Mouse (Mus musculus): ENCODE results near the gene Cacna2d1. TPM values are rescaled to one million over a fixed set of nuclear protein-coding genes. Genes with fewer than 3 reads are reported as not detected.

The Cacna2d1 gene
- polyA plus RNA-seq, 1 experiment from 2014 or later, result 6.0 TPM

DNA sequence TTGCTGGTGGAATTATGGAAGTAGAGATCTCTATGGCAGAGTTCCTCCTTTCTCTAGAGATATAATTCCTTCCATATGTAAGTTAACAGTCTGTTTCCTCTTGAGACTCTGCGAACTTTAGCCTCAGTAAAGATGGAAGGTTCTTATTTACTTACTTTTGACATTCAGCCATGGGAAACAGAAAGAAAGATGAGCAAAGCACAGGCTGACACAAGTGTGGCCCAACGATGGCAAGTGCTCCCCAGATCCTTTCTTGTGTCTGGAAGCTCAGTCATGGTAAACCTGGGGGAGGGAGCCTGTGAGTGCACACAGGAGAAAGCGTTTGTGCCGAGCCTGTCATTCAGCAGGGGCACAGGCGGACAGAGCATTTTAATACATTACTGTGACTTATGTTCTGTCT, 48.9 kb downstream of the Cacna2d1 start:
- ATAC-seq (no peak), DNase-seq (ENCODE audit: low read depth, low spot score) (no peak)

DNA sequence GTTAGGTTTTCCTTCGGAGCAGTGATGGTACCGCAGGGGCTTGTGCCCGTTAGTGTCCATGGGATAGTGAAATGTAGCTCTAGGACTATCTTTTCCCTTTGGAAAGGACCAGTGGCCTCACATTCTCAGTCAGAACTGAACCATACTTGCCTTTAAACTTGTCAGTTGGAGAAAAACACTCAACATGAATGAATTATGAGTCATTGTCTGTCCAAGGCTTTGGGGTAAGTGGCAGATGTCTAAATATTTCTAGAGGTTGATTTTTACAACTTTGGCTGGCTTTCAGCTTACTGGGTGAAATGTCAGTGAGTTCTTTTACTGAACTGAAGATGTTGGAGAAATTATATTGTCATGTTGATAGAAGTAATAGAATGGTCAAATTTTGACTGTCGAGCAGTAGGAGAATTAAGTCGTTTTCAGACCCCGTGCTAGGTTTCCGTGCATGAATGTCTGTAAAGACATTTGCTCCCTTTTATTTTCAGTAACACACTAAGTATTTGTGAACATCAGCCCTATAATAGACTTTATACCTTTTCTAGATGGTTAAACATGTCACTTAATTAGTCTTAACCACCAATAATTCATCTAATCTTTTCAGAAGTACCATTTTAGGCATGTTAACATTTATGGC, 50.9 kb downstream of the Cacna2d1 start:
- DNase-seq (ENCODE audit: low read depth, low spot score), result no peak
- no peak for ATAC-seq
- in situ Hi-C loops (cut with MboI; ENCODE audit: low pct_unique_long_range_greater_than_20kb), result no loop called here
- no peak for TF ChIP-seq CTCF (IDR thresholded peaks at IDR 0.05)
- POLR2A ChIA-PET, result no interaction called here
- CTCF ChIA-PET, result interaction anchor here (1.3 kb wide), 1 partner anchor 13 kb away, joined by 3 read pairs; no protein-coding TSS in a partner anchor
- no peaks in the 10 kb centered on the region for H3K27me3 ChIP-seq

More for the DNA sequence above, 48.9 kb downstream of the Cacna2d1 start:
- no peak for TF ChIP-seq CTCF (IDR thresholded peaks at IDR 0.05)
- CTCF ChIA-PET, result no interaction called here
- in situ Hi-C loops (cut with MboI; ENCODE audit: low pct_unique_long_range_greater_than_20kb), result no loop called here
- POLR2A ChIA-PET, result no interaction called here
- H3K27me3 ChIP-seq, result no peaks in the 10 kb centered on the region

- ChIA-PET POLR2A (no interaction called here), CTCF (interaction anchor here (1.3 kb wide), 1 partner anchor 14 kb away, joined by 3 read pairs; no protein-coding TSS in a partner anchor)
- no peaks in the 10 kb centered on the region for H3K27me3 ChIP-seq
- in situ Hi-C loops (cut with MboI; ENCODE audit: low pct_unique_long_range_greater_than_20kb), result no loop called here
- TF ChIP-seq CTCF (IDR thresholded peaks at IDR 0.05), result no peak
- ATAC-seq (no peak), DNase-seq (ENCODE audit: low read depth, low spot score) (no peak)
Observed at GRCm38 (mm10) chr5:15985901-15986300, 51.4 kb downstream of the Cacna2d1 start.

DNA sequence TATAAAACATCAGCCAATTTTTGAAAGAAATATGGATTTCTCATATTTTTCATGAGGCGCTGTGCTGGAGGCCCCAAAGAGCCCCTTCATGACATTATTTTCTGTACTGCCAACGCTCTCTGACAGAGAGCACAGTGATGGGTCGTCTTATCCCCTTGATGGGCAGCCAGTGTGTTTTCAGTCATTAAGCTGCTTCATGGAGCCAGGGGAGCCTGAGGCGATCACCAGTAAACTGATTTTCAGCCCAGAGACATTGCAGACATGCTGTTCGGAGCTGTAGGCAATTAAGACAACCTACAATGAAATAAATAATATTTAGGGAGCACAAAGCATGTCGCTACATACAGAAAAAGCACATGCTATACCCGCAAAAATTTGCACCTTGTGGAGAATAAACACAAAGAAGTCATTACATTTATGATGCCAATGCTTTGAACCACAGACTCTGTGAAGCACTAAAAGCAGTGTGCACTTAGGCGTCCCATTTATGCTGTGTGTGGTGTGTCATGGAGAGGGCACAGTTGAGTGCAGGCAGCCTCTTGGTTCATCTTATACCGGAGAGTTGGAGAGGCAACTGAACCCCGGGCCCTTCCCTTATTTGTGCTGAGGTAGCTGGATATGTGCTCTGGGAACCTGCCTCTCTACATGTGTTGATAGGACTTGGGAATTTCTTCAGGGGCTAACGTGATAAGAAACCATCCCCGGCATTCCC, 57.1 kb downstream of the Cacna2d1 start:
- POLR2A ChIA-PET, result no interaction called here
- ATAC-seq, result no peak
- no peak for TF ChIP-seq CTCF (IDR thresholded peaks at IDR 0.05)
- in situ Hi-C loops (cut with MboI; ENCODE audit: low pct_unique_long_range_greater_than_20kb), result no loop called here
- CTCF ChIA-PET, result no interaction called here
- no peak for DNase-seq (ENCODE audit: low read depth, low spot score)
- H3K27me3 ChIP-seq, result peaks cover 9% of the 10 kb centered on the region

DNA sequence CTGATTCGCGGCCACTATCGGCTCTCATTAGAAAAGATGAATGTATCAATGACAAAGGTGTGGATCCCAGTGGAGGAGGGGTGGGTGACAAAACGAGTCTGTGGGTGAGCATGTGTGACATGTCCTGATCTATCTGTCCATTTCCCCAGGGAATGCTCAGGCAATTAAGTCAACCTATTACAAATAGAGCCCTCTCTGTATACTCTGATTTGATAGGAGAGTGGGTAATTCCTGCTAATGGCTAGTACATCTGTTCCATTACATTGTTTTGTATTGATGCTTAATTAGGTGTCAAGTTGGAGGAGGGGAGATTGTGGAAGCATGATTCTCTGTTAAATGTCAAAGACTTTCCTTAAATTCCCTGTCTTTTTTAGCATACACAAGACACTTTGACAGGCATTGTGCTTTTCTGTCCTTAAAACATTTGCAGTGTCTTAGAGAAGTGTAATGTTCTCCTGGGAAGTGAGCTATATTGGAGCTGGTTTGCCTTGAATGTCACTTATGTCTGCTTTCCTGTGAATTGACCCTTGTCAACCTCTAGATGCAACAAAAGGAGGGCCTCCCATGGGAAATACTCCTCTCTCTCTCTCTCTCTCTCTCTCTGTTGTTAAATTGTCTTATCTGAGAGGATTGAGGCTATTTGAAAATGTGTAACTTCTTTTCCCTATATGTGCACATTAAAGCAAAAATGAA, 58.9 kb downstream of the Cacna2d1 start:
- POLR2A ChIA-PET, result no interaction called here
- ATAC-seq (no peak), DNase-seq (ENCODE audit: low read depth, low spot score) (no peak)
- TF ChIP-seq CTCF (IDR thresholded peaks at IDR 0.05), result no peak
- H3K27me3 ChIP-seq, result peaks cover 9% of the 10 kb centered on the region
- CTCF ChIA-PET, result no interaction called here
- in situ Hi-C loops (cut with MboI; ENCODE audit: low pct_unique_long_range_greater_than_20kb), result no loop called here

GRCm38 (mm10) chr5:15997190-15997589, 62.7 kb downstream of the Cacna2d1 start:
- no peak for DNase-seq (ENCODE audit: low read depth, low spot score)
- CTCF ChIA-PET, result no interaction called here
- ATAC-seq, result no peak
- in situ Hi-C loops (cut with MboI; ENCODE audit: low pct_unique_long_range_greater_than_20kb), result no loop called here
- no peak for TF ChIP-seq CTCF (IDR thresholded peaks at IDR 0.05)
- H3K27me3 ChIP-seq, result peaks cover 9% of the 10 kb centered on the region
- POLR2A ChIA-PET, result no interaction called here

- CTCF ChIA-PET, result no interaction called here
Observed at GRCm38 (mm10) chr5:15997769-15998168, 63.3 kb downstream of the Cacna2d1 start.

DNA sequence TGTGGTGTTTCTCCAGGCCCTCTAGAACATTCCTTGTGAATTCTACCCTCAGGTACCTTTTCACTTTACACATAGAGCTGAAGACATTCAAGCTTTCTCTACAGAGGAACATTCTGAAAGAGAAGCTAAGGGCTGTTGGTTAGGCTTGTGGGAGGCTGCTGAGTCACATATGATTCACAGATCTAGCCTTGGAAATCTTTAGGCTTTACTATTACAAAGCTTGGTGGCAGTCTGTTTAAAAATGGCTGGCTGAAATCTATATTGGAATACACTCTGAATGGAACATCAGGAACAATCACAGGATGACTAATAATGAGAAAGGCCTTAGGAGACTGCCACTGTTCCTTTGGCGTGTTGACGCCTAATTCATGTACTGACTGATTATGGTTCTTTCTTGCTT, 66.4 kb downstream of the Cacna2d1 start:
- CTCF ChIA-PET, result interaction anchor here (0.9 to 1.3 kb wide), 3 partner anchors 9 to 32 kb away, joined by 3 to 4 read pairs (median 3); no protein-coding TSS in a partner anchor
- no peak for TF ChIP-seq CTCF (IDR thresholded peaks at IDR 0.05)
- no peak for ATAC-seq
- in situ Hi-C loops (cut with MboI; ENCODE audit: low pct_unique_long_range_greater_than_20kb), result no loop called here
- no peak for DNase-seq (ENCODE audit: low read depth, low spot score)
- POLR2A ChIA-PET, result no interaction called here
- H3K27me3 ChIP-seq, result no peaks in the 10 kb centered on the region

More at GRCm38 (mm10) chr5:15997769-15998168, 63.3 kb downstream of the Cacna2d1 start:
- no peak for ATAC-seq
- in situ Hi-C loops (cut with MboI; ENCODE audit: low pct_unique_long_range_greater_than_20kb), result no loop called here
- POLR2A ChIA-PET, result no interaction called here
- no peak for TF ChIP-seq CTCF (IDR thresholded peaks at IDR 0.05)
- H3K27me3 ChIP-seq, result peaks cover 9% of the 10 kb centered on the region
- no peak for DNase-seq (ENCODE audit: low read depth, low spot score)

DNA sequence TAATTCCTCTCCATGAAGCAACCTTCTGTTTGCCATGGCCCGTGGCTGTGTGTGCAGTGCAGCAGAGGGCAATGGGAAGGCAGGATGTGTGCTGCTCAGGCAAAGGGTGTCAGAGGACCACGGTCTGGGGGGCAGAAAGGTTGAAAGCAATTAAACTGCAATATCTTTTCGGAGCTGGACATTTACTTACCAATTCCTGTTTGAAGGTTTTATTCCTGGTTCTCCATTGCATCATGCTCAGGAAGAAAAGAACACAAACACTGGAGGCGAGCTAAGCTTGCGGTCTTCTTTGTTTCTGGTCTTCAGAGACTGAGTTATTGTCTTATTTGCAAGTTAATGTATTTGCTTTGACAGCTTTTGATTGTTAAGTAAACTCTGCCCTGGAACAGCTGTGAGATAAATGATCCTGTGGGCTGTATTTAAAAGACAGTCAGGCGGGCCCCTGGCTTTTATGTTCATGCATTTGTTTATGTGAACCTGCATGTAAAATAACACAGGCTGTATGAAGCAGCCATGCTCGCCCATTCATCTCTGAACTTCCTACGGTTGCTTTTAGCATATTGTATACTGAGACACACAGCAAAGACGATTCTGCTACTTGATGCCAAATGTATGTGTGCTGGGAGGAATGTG, 68.1 kb downstream of the Cacna2d1 start:
- no peaks in the 10 kb centered on the region for H3K27me3 ChIP-seq
- CTCF ChIA-PET, result no interaction called here
- no peak for DNase-seq (ENCODE audit: low read depth, low spot score)
- no peak for TF ChIP-seq CTCF (IDR thresholded peaks at IDR 0.05)
- POLR2A ChIA-PET, result no interaction called here
- ATAC-seq, result no peak
- in situ Hi-C loops (cut with MboI; ENCODE audit: low pct_unique_long_range_greater_than_20kb), result no loop called here

DNA sequence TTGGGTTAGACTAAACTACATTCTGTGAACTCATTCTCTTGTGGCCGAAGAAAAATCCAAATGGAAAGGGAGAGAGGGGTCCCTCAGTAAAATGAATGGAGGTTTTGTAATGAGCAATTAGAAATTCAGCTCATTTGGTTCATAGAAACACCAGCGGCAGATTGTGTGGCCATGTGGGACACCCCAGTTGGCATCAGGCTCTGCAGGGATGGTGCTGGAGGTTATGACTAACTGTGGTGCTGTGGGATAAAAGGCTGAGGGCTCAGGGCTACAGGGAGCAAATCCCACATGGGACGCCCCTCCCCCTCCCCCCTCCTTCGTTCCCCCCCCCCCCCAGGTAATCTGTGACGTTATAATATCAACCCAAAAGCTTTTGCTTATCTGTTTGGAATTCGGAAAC, 69.8 kb downstream of the Cacna2d1 start:
- in situ Hi-C loops (cut with MboI; ENCODE audit: low pct_unique_long_range_greater_than_20kb), result no loop called here
- CTCF ChIA-PET, result no interaction called here
- DNase-seq (ENCODE audit: low read depth, low spot score) (no peak), ATAC-seq (no peak)
- no peak for TF ChIP-seq CTCF (IDR thresholded peaks at IDR 0.05)
- H3K27me3 ChIP-seq, result no peaks in the 10 kb centered on the region
- POLR2A ChIA-PET, result no interaction called here

- in situ Hi-C loops (cut with MboI; ENCODE audit: low pct_unique_long_range_greater_than_20kb), result no loop called here
- ATAC-seq, result no peak
- no peak for DNase-seq (ENCODE audit: low read depth, low spot score)
Observed at GRCm38 (mm10) chr5:16006964-16007363, 72.5 kb downstream of the Cacna2d1 start.

More at GRCm38 (mm10) chr5:16006964-16007363, 72.5 kb downstream of the Cacna2d1 start:
- no peak for TF ChIP-seq CTCF (IDR thresholded peaks at IDR 0.05)
- ChIA-PET CTCF (no interaction called here), POLR2A (no interaction called here)
- H3K27me3 ChIP-seq, result peaks cover under 1% of the 10 kb centered on the region

All from Patski (cell line).